Mouse (Mus musculus): ENCODE measurements around the gene Lyrm1.

DNA sequence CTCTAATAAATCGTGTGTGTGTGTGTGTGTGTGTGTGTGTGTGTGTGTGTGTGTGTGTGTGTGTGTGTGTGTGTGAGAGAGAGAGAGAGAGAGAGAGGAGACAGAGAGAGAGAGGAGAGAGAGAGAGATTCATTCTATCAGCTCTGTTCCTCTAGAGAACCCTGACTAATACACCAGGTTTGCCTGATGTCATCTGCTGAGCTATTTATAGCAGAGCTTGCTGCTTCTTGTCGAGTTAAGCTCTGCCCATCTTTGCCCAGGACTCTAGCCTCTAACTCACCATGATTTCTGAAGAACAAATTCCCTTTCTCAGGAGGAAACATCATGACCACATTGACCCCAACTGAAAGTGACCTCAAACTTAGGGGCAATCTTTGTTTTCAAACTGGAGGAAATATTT lies 24.8 kb downstream of the Lyrm1 start:
- TF ChIP-seq CTCF (IDR thresholded peaks at IDR 0.05; ENCODE audit: low read depth) (no peak), EP300 (optimal IDR thresholded peaks at IDR 0.05) (no peak)
